Mouse (Mus musculus) 3134 (cell line): ENCODE results near the gene Cacna1a.

Experiments
- DNase-seq: peaks from one replicate; pipeline ENCODE4 v3.0.0-alpha.2; 2011; ENCODE audit warnings: low spot score; ENCODE audit not compliant: insufficient read length; ENCODE audit errors: extremely low read depth

The Cacna1a gene

DNA sequence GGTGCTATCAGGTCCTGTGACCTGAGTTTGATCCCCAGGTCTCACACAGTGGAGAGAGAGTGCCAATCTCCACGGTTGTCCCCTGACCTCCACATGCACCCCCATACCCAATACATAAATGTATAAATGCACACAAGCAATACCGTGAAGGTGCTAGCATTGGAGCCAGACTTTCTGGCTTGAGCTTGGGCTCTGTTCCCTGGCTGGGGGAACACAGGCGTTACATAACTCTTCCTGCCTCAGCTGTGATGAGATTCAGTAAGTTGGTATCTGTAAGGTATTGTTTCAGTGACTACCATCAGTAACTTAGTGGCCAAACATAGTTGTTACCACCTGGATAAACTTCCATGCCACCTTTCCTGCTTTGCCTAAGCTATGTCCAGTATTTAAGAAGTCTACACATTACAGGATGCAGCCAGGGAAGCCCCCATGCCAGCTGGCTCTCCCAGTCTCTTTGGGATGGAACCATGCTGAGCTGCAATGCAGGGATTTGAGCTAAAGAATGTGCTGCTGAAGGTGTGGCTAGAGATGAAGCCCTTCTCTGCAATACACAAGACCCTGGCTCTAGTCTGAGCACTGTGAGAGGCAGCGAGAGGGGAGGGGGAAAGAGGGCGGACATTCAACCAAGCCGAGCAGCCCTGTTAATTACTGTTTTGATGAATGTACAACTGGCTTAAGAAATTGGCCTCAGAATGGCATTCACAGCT, 7.7 kb downstream of the Cacna1a start:
- no peak for DNase-seq

DNA sequence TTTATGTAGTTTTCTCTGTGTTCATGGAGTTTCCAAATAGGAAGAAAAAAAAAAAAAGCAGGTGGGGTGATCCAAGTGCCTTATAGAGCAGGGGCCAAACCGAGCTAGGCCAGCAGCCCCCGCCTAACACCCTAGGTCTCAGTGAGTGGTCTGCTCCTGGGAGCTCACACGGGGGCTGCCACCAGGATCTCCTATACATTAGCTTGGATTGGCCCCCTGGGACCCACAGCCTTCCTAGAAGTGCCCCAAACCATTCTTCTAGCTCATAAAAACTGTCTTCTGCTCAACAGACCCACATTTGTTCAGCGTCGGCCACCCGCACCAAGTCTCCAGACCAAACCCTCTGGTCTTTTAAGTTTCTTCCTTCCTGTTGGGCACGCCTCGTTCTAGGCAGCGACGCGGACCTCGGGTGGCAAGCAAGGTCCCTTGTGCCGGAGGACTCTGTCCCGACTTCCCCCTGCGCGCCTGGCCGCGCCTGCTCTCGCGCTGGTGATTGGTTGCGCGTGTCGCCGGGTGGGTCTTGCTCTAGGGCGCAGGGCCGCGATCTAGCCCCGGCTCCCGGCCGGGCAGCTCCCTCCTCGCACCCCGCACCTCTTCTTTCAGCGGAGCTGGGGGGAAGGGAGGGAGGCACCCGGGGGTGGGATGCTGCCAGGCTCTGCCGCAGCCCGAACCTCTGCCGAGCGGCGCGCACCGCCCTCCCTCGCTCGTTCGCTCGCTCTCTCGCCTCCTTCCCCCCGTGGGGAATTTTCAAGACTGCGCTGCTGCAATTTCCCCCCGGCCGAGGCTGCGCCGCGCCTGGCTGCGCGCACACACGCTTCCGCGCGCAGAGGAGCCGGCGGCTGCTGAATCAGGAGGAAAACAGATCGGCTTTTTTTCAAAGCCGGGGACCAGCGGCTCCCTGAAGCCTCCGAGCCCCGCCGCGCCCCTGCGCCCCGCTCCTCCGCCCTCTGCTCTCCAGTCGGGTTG, 25.9 kb downstream of the Cacna1a start:
- DNase-seq = no peak

DNA sequence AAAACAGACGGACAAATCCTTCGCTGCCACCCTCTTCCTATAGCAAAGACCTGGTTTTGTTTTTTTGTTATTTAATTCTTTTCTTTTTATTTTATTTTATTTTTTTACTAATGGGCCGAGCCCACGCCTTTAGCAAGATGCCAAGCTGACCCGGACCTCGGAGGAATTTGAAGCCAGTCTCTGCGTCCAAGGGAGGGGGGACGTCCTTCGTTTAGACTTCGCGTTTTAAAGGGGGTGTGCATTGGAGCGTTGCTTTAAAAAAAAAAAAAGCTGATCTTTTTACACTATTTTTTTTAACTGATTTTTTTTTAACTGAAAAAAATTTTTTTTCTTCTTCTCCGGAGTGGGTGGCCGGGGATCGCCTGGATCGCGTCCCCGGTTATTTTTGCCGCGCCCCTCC, 26.7 kb downstream of the Cacna1a start:
- DNase-seq = no peak

DNA sequence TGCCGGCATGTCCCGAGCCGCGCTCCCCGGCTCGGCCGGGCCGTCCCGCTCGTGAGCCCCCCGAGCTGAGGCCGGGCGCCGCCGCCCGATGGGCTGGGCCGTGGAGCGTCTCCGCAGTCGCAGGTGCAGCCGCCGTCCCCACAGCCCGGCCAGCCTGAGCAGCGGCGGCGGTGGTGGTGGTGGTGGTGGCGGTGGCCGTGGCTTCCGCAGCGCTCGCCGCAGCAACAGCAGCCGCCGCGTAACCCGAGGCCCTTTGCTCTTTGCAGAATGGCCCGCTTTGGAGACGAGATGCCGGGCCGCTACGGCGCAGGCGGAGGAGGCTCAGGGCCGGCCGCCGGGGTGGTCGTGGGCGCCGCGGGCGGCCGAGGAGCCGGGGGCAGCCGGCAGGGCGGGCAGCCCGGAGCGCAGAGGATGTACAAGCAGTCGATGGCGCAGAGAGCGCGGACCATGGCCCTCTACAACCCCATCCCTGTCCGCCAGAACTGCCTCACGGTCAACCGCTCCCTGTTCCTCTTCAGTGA, 27.2 kb downstream of the Cacna1a start:
- no peak for DNase-seq

DNA sequence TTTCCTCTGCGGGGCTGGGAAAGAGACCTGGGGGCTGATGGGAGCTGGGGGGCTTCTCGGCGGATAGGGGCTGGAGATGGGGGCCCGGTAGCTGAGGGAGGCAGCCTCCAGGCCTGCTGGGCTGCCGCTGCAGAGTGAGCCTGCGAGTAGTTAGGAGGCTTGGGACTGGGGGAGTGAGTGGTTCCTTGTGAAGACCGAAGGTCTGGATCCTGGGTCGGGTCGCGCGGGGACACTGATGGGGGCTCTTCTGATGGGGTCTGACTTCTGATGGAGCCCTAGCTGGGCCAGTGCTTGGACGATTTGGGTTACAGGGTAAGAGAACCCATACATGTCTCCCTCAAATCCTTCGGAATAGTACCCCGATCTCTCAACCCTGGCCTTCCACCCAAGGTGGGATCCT, 27.8 kb downstream of the Cacna1a start:
- no peak for DNase-seq

DNA sequence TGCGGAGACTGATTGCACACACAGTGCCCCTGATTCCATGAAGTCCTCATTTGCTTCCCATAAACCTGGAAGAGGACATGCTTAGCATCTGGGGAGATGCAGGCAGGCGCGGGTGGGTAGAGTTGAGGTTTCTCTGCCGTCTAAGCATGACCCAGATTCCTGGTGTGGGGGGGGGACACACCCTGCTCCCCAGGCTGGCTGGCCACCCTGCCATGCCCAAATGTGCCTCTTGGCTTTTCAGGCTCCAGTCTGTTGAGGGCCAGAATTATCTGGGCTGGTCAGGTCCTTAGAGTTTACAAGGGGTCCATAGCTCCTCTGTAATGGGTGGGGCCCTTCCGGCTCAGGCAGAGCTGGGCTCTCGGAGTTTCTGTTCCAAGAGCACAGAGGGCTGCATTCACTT, 28.7 kb downstream of the Cacna1a start:
- no peak for DNase-seq

DNA sequence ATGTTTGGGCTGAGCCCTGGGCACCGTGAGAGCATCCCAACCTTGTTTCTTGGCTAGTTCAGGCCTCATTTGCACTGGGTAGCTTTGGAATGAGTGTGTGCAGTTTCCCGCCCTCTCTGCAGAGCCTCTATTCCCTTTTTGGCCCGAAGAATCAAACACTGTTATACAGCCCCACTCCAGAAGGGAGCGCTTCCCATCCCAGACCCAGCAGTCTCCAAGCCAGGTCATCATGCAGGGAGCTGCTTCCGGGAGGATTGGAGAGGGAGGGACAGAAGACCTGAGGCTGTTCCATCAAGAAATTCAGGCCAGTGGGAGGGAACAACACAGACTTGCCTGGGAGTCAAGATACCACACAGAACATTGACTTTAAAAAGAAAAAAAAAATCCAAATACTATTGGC, 29.6 kb downstream of the Cacna1a start:
- DNase-seq = no peak

DNA sequence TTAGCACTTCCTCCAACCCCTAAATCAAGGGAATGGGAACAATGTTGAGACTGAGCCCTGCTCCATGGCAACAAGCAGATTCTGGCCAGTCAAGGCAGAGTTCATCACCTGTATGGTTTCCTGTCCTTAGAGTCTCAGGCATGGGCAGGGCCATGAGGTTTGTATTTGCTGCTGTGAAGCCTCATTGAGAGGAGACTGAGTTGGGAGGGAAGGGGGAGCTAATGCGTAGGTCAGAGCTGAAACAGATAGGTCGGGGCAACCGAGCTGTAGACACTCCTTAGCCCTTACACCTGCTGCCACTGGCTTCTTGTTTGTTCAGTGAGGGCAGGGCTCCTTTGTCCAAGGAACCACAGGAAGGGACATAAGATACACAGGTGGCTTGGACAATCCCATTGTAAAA, 36.2 kb downstream of the Cacna1a start:
- no peak for DNase-seq

DNA sequence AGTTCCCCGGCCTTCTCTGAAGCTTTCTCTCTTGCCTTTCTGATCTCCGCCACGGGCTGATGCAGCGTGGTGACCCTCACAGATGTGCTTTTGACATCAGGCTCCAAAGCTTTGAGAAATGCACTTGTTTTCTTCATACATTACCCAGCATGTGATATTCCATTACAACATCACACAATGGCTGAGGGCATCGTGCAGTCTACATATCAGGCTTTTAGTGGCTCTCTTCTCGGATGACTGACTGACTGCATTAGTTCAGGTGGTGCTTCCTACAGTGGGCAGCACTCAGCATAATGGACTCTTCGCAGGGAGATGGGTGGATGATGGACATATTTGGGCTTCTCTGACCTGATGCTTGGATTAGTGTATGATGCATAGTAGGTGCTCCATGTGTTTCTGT, 37.8 kb downstream of the Cacna1a start:
- DNase-seq = no peak

DNA sequence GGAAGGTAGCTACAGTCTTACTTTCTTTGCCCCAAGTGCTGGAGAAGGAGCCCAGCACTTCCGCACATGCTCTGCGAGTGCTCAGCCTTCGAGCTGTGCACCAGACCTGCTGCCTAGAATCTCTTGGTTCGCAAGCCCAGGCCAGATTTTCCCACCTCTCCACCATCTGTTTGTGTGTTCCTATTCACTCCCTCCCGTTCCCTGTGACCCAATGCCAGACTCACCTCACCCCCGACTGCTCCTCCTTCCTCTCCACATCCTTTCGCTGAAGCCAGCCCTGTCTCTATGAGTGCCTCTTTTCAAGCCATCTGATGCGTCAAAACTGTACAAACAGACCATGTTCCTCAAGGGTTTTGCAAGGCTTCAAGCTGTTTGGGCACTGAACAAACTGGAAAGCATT, 38.3 kb downstream of the Cacna1a start:
- DNase-seq = no peak

DNA sequence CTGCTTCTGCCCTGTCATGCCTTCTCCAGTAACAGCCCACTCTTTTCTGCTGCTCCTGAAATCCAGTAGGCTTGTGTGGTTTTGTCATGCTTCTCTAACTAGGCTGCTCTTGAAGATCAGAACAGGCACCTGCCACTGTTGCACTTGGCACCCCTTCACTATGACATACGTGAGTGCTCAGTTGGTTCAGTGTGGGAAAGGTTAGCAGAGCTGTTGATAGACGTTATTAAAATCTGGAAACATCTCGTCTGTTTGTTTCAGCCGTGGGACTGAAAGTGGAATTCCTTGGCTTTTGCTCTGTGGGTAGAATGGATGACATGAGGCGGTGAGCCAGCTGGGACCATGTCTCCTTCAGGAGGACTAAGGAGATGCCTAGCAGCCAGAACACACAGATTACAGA, 39.8 kb downstream of the Cacna1a start:
- DNase-seq = no peak

DNA sequence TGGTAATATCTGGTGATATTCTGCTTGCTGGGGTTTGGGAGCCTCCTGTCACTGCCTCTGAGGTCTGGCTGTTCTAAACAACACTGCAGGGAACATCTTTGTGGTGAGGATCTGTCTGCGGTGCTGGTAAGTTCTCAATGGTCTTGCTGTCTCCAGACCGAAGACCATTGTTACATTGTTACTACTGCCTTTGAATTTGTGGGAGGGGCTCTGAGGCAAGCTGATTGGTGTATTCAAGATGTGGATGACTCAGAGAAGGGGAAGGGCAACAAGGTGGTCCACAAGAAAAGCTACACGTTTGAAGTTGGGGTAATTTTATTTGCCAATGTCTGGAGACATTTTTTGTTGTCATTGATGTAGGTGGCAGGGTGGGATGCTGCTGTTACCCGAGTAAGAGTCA, 40.8 kb downstream of the Cacna1a start:
- no peak for DNase-seq

DNA sequence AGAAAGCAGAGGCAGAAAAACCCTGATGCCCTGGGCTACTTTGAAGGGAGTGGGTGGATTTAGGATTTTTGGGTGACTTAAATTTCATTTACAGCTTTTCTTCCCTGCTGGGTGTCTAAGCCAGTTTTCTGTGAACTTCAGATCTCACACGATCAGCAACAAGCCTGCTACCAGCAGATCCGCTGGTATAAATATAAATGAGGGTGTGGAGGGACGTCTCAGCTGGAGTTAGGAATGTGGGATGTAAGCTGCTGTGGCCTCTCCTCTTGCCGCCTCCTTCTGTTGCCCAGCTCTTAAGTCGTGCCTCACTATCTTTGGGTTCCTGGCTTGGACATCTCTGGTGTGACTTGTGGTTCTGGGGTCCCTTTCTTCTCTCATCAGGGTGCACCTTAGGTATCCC, 41.3 kb downstream of the Cacna1a start:
- no peak for DNase-seq

DNA sequence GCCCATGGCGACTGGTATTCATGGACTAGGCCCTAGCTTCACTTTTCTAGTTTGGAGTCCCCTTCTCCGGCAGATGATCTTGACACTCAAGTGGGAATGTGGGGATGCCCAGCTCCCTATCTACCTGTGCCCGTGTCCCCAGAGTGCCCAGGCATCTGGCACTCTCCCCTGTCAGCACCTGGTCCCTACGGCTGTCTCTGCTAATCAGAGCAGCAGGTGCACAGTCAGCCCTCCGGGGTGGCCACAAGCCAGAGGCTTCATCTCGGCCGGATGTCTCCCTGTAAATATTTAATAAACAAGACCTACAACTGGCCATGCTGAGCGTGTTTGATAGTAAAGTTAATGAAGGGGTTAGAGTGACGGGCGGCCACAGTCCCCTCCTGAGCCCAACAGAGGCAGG, 47.1 kb downstream of the Cacna1a start:
- no peak for DNase-seq

DNA sequence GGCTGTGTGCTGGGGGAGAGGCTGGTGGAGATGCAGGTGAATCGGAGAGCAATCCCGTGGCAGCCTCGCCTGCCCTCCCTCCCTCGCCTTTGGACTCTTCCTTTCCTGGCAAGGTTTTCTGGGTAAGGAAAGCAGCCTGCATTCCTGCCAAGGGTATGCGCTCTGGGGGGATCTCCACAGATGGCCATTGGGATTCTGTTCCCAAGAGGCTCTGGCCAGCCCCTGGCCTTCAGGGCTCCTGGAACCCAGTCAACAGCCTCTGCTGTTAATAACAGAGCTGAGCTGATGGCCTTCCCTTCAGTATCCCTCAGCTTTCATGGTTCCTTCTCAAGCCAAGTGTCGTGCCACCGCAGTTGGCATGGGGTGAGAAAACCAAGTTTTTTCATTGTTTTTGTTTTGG, 51.6 kb downstream of the Cacna1a start:
- no peak for DNase-seq

DNA sequence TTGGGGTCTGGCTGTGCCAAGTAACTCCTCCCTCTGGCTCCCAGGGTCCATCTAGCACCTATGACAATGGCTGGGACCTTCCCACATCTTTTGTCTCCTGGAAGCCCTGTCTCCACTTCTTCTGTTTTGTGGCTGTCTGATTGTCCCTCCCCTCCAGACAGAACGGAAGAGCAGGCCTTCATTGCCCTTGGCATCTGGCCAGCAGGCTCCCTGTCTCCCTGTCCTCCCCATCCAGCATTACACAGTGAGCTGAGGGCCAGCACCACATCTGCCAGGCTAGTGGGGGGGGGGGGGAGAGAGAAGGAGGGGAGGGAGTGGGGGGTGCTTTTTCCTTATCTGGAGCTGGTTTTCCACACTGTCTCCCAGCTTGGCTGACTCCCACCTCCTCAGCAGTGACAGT, 53.8 kb downstream of the Cacna1a start:
- DNase-seq = no peak

DNA sequence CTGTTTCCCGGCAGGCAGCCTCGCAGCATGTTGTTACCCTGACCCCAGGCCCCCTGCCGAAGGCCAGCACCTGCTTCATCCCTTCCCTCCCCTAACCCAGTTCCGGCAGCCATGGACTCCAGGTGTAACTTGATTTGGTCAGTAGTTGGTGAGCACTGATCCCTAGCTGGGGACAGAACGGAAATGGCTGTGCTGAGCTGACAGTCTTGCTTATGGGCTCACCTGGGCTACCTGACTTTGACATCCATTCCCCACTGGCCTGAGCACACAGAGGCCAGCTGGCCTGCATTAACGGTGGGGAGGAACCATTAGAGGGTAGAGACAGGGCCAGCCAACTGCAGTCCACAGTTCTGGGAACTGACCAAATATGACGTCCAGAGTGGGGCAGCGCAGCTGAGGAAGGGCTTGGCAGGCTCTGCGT, 58.3 kb downstream of the Cacna1a start:
- no peak for DNase-seq

DNA sequence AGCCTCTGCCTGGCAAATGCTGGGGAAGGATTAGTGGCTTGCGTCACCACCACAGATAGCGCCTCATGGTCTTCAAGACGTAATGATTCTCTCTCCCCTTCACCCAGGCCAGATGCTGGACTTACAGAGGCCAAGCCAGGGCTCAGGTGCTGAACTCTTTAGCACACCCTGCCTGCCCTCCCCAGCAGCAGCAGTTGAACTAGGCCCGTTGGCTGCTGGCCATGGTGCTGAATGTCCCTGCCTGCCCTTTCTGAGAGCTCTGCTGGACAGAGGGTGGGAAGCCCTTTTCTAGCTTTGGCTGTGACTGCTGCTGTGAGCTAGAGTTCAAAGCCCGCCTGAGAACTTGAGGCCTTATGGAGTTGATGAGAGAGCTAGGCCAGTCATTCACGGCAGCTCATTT, 66.3 kb downstream of the Cacna1a start:
- DNase-seq = peak; percentile 27

DNA sequence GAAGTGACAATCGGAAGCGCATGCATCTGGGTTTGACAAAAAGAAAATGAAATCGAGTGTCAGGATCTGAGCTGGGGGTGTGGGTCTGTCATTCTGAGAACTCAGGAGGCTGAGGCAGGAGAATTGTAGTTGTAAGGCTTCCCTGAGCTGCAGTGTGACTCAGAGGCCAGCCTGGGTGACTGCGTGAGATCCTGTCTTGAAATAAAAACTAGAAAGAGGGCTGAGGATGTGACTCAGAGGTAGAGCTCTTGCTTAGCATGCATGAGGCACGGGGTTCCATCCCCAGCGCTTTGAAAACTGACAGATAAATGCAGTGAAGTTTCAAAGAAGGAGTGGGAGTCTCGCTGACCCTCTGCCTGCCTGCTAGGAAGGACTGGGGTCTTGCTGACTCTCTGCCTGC, 70.6 kb downstream of the Cacna1a start:
- DNase-seq = peak; percentile 66

DNA sequence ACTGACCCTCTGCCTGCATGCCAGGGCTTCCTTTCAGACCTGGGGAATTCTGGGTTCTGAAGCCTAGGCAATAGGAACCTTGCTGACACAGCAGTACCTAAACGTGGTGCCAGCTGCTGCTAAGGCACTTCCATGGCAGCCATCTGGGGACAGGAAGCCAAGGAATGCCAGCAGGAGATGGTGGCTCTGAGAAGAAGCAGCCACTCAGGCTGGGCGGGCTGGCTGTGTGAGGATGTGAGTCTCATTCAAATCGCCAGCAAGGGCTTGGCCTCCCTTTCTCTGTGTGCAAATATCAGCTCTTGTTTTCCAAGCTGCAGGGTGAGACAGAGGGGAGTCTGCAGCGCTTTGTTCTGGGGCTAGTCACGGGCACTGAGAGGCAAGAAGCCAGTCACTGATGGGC, 71.0 kb downstream of the Cacna1a start:
- DNase-seq = peak; percentile 70

DNA sequence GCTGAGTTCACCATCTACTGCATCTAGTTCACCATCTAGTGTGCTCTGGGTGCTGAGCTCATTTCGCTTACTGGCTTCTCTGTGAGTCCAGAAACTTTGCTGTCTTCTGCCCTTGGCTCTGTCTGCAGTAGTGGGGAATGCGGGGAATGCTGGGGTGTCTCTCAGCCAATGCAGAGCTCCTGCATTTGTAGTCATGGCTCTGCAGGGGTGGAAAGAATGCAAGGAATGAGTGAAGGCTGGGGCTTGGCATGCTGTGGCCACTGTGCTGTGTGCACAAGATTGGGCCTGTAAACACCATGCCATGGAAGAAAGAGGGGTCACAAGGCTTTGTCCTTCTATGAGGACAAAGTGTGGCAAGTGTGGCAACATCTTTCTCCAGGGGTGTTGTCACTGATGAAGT, 72.5 kb downstream of the Cacna1a start:
- no peak for DNase-seq

DNA sequence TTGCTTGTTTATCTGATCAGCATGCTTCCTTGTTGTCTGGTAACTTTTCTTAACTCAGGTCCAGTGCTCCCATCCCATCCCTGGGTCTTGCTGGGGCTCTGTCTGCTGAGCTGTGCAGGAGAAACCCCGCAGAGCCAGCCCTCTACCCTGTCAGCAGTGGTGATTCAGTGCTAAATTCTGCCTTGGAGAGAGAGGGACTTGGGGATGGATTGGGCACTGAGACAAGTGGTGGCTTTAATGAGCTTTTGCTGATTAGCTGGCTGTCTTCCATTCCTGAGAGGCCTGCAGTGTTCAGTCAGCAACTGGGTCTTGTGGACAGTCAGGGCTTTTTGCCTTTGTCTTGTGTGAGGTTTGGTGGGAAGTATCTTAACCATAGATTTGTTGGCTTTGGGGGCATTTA, 78.7 kb downstream of the Cacna1a start:
- no peak for DNase-seq
